Mouse (Mus musculus): ENCODE results near the gene Pla2g3.
A peak's percentile ranks its signal among the peaks of the same experiment; 100 is the strongest.

Pla2g3 gene

GRCm38 (mm10) chr11:3539111-3539825 lies 51.2 kb downstream of the Pla2g3 start:
- peak; percentile 99 for DNase-seq

GRCm38 (mm10) chr11:3539826-3540196 lies 51.7 kb downstream of the Pla2g3 start:
- no peak for DNase-seq

DNA sequence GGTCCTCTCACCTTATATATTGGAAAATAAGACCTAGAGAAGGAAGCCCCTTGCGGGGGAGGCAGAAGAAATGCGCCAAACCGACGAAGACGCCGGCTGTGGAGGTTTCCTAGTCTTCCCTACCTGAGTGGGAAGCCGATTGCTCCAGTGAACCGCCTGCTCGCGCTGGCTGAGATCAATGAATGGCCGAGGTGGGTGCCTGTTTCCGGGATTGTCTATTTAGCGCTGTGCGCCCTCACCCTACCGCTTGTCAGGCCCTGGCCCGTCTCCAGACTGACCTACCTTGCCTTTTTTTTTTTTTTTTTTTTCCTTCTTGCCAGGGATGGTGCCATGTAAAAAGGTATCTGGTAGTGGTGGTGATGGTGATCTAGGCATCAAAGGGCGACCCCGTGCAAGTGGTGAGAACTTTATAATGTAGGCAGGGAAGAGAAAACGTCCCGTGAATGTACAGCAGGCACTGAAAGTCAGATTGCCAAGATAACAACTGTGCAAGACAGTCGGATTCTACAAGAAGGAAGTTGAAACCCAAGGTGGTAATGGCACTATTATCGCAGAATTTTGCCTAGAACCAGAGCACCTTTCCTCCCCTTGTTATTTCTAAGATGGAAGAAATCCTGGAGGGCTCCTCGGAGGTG lies 52.5 kb downstream of the Pla2g3 start, which contains the start of gene Smtn:
TSS of gene Smtn (minus strand) at position 162 of the 635 bp plus-strand sequence.
- DNase-seq, result no peak

DNA sequence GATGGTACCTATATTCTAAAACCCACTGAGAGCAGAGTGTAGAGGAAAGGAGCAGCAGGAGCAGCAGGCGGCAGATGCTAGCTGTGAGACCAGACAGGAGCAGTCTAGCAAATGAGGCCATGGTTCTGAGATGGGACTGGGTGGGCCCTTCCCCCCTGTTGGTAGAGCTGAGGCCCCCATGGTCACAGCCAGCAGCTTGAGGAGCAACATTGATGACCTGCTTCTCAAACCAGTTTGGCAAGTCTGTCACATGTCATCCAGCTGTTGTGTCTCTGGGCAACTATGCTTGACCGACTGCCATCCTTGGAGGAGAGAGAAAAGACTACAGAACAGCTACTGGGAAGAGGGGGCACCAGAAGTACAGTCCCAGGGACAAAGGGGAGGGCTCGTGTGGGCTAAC lies 53.8 kb downstream of the Pla2g3 start:
- no peak for DNase-seq

- peak; percentile 59 for DNase-seq
Observed at GRCm38 (mm10) chr11:3543001-3543400, 54.9 kb downstream of the Pla2g3 start.

DNA sequence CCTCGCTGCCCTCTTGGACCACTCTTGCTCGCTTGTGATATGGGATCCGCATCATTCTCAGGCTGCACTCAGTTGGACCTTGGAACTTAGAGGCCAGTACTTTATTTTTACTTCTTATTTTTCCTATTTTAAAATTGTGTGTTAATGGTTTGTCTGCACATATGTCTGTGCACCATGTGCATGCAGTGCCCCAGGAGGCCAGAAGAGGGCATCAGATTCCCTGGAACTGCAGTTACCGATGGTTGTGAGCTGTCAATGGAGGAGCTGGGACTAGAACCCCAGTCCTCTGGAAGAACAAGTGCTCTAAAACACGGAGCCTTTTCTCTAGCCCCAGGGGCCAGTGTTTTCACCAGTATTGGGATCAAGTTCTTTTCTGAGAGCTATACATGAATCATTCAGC lies 56.3 kb downstream of the Pla2g3 start:
- no peak for DNase-seq

GRCm38 (mm10) chr11:3545531-3546241 lies 57.6 kb downstream of the Pla2g3 start:
- no peak for DNase-seq

DNA sequence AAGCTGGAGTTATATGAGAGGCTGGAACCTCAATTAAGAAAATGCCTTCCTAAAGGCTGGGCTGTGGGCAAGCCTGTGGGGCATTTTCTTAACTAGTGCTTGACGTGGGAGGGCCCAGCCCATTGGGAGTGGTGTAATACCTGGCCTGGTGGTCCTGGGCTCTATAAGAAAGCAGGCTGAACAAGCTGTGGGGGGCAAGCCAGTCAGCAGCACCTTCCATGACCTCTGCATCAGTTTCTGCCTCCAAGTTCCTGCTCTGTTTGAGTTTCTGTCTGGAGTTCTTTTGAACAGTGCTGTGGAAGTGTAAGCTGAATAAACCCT lies 58.1 kb downstream of the Pla2g3 start:
- no peak for DNase-seq

DNA sequence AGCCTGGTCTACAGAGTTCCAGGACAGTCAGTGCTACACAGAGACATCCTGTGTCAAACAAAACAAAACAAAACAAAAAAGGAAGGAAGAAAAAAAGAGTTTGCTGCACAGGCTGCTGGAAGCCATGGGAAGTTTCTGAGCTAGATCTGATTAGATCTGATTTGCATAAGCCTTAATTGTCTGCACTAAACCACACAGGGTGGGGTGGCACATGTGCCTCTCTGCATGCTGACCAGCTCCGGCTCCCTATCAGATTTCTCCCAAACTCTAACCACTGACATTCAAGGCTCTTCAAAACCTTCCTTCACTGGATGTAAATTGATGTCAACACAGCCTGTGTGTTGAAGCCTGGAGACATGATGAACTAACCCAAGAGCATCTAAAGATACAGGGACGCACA lies 59.0 kb downstream of the Pla2g3 start:
- DNase-seq, result no peak

DNA sequence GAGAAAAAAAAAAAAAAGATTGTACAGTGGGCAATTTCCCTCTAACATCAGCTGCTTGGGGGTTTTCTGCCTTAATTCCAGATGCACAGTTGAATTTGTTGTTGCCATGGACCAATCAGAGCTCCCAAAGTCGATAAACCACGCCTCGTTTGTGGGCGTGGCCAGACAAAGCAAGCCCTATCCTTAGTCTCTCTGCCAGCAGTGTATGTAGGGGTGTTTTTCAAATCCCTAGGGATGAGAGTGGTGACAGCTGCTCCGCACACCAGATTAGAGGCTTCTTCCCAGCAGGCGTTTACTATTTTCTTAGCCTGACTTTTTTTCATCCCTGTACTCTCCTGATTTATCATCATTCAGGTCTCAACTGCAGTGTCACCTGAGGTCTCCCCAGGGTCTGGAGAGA lies 59.9 kb downstream of the Pla2g3 start:
- DNase-seq, result peak; percentile 43

DNA sequence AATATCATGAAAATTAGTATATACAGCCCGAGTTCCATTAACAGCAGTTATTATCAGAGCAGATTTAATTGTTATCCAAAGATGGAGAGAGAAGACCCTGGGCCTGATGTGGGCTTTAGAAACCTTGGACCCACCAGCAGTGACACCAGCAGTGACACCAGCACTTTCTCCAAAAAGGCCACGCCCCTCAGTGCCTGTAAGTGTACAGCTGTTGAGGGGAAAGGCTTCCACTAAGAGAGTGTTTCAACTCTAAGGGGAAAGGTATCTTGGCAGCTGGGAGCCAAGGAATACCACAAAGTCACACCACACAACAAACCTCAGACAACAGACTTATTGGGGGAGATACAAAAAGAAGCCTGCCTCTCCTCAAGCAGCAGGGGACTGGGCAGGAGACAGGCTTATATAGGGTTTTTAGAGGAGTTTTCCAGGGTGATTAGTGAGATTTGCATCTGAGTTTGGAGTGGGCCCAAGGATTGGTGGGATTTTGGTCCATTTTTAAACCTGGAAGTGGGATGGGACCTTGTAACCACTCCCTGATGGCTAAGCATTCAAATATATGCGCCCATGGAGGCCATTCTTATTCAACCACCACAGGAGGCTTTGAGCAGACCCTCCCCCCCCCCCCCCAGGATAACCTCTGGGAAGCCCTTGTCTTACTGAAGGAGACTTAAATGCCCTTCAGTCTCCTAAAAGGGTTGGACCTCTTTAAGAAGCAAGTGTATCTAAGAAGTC lies 60.6 kb downstream of the Pla2g3 start:
- DNase-seq, result no peak
